Mouse (Mus musculus) layer of hippocampus, adult 11-12 months (tissue): ENCODE measurements at regions not wholly inside any gene's neighbourhood (a gene's known extent, or its start where the extent isn't known, plus 50 kb on each side); places are given as distances from the start of the nearest gene placed in this dataset.
A peak's percentile ranks its signal among the peaks of the same experiment; 100 is the strongest.

ENCODE experiments used
- DNase-seq: peaks from one replicate; pipeline ENCODE4 v3.0.0; 2022; ENCODE audit warnings: low spot score

DNA sequence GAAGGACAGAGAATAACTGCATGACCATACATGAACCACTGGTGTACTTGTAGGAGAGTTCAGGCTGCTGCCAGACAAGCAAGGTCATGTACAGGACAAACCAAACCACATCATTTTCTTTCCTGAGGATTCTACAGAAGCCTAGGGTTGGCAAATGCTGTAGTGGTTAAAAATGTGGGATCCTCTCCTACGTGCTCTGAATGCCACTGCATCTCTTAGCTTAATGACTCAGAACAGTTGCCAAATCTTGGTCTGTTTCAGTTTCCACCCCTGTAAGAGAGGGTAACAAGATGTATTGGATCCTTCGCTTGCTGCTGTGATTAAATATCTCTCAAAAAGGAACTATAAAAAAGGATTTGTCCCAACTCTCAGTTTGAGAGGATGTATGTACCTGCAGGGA lies 938.1 kb downstream of the 4930444P10Rik start:
- no peak for DNase-seq

GRCm38 (mm10) chr1:15153952-15154351 lies 939.2 kb downstream of the 4930444P10Rik start:
- DNase-seq, result no peak

- DNase-seq, result no peak
Observed at GRCm38 (mm10) chr1:15143922-15144591, 949.1 kb downstream of the 4930444P10Rik start.

DNA sequence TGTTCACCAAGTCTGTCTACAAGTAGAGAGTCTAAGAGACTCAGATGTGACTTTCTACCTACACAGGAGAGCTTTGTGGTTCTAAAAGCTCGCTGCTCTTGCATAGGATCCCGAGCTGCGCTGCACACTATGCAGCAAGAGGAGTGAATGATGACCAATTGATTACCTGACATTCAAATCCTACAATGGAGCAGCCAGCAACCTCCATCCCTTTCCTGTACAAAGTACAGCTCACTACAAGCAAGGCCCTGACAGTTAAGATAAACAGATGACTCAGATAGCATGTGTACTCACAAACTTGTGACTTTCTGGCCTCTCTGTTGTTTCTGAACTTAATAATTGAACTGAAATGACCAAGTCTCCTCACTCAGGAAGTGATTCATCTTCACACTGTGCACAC lies 974.7 kb downstream of the 4930444P10Rik start:
- no peak for DNase-seq

- DNase-seq, result no peak
Observed at GRCm38 (mm10) chr1:15111420-15111819, 981.7 kb downstream of the 4930444P10Rik start.

- DNase-seq, result no peak
Observed at GRCm38 (mm10) chr1:15070331-15070730, 1022.8 kb downstream of the 4930444P10Rik start.

GRCm38 (mm10) chr1:15034047-15034446 lies 1059.1 kb downstream of the 4930444P10Rik start:
- DNase-seq, result no peak

GRCm38 (mm10) chr1:15018460-15018779 lies 1074.7 kb downstream of the 4930444P10Rik start:
- DNase-seq, result no peak

GRCm38 (mm10) chr1:15017689-15018459 lies 1075.3 kb downstream of the 4930444P10Rik start:
- no peak for DNase-seq

- DNase-seq, result no peak
Observed at GRCm38 (mm10) chr1:15007663-15008344, 1085.3 kb downstream of the 4930444P10Rik start.

DNA sequence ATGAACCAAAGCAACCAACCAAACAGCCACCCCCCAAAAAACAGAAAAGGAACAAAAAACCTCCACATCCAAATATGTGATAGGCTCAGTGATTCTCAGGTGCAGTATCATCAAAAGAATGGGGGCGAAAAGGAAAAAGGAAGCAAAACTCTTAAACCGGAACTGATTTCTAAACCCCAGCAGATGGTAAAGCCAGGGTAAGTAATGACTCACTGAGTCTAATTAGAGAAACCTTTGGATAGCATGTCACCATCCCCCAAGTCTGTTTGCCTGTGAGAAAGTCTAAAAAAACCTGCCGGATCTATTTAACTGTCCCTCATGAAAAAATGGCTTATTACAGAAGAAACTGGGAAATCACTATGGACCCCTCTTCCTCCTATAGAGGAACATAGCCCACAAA lies 1097.8 kb downstream of the 4930444P10Rik start:
- no peak for DNase-seq

DNA sequence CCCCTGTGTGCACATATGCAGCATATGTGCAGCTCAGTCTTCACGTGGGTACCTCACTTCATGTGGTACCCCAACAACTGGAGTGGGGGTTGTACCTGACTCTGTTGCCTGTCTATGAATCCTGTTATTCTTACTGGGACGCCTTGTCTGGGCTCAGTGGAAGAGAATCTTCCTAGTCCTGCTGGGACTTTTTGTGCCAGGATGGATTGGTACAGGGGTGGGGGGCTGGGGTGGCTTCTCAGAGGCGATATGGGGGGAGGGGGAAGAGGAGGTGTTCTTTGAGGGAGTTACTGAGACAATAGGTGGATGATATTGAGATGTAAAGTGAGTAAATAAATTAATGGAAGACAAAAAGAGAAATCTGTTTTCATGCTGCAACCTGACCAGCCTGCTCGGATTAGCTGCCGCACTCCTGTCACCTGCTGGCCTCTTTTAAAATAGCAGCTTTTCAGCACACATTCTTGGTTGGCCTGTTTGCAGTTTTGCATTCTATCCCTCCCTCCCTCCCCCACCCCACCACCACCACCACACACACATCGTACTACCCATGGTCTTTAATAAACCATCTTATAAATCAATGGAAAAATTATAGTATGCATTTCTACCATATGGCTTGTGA lies 1112.9 kb downstream of the 4930444P10Rik start:
- peak; percentile 5 for DNase-seq
